Mouse (Mus musculus): Measurements from ENCODE around the gene Pfkfb1.

Gene Pfkfb1

DNA sequence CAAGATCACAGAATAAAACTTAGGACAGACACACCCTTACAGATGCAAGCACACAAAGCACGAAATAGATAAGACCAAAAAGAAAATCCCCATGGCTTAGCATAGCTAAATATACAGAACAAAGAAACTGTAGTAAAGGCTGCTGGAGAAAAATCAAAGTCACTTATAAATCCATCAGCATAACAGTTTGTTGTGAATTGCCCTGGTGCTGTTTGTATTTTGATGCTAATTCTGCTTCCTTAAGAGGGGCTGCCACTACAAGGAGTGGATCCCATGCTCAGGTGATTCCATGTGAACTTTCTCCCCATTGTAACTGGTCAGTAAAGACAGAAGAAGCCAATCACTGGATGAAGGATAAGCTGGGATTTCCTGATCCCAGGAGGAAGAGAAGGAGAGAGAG lies 89.5 kb downstream of the Pfkfb1 start:
- DNase-seq (ENCODE audit: low read depth, low spot score) = no peak
